Mouse (Mus musculus) layer of hippocampus, adult 9-10 months (tissue): ENCODE measurements around the gene Tbce.
"Not testable (repeated sequence)": the region's sequence is repeated elsewhere in the genome, so short reads cannot be mapped to it uniquely, and the experiment has no call there.

ENCODE experiments used
- DNase-seq: peaks from one replicate; pipeline ENCODE4 v3.0.0; 2022; ENCODE audit warnings: low spot score

The Tbce gene

GRCm38 (mm10) chr13:14039292-14039965 lies at the start of gene Tbce:
Gene Tbce, minus strand, starts transcription at chr13:14039638.
- DNase-seq, result peak; percentile 87

GRCm38 (mm10) chr13:14088669-14089068 lies 49.2 kb upstream of the Tbce start:
- no peak for DNase-seq

- no peak for DNase-seq
Measured at GRCm38 (mm10) chr13:14075326-14075725, 35.9 kb upstream of the Tbce start.

GRCm38 (mm10) chr13:14074371-14074770 lies 34.9 kb upstream of the Tbce start:
- DNase-seq, result no peak

- DNase-seq, result no peak
Measured at GRCm38 (mm10) chr13:14069291-14069690, 29.9 kb upstream of the Tbce start.

GRCm38 (mm10) chr13:14068035-14068434 lies 28.6 kb upstream of the Tbce start:
- no peak for DNase-seq

- DNase-seq, result no peak
Measured at GRCm38 (mm10) chr13:14065701-14066100, 26.3 kb upstream of the Tbce start.

- no peak for DNase-seq
Measured at GRCm38 (mm10) chr13:14065028-14065380, 25.6 kb upstream of the Tbce start.

GRCm38 (mm10) chr13:14064341-14065027 lies 25.0 kb upstream of the Tbce start:
- DNase-seq, result no peak

- DNase-seq, result peak; percentile 48
Measured at GRCm38 (mm10) chr13:14063942-14064271, 24.5 kb upstream of the Tbce start.

- DNase-seq, result peak; percentile 96
Measured at GRCm38 (mm10) chr13:14063013-14063941, 23.8 kb upstream of the Tbce start, which contains the start of the genes Arid4b and Ggps1. Gene Arid4b, plus strand, starts transcription at chr13:14063232. Gene Ggps1, minus strand, starts transcription at chr13:14063488.

GRCm38 (mm10) chr13:14062209-14063012 lies 23.0 kb upstream of the Tbce start:
- DNase-seq, result peak; percentile 7

- no peak for DNase-seq
Measured at GRCm38 (mm10) chr13:14059582-14059981, 20.1 kb upstream of the Tbce start.

- DNase-seq, result no peak
Measured at GRCm38 (mm10) chr13:14056801-14057200, 17.4 kb upstream of the Tbce start.

- DNase-seq, result no peak
Measured at GRCm38 (mm10) chr13:14049878-14050277, 10.4 kb upstream of the Tbce start.

GRCm38 (mm10) chr13:14044521-14044920 lies 5.1 kb upstream of the Tbce start:
- DNase-seq, result no peak

- no peak for DNase-seq
Measured at GRCm38 (mm10) chr13:14043851-14044250, 4.4 kb upstream of the Tbce start.

GRCm38 (mm10) chr13:14040186-14040585 lies 748 bp upstream of the Tbce start:
- peak; percentile 4 for DNase-seq

- DNase-seq, result no peak
Measured at GRCm38 (mm10) chr13:14038911-14039291, 537 bp downstream of the Tbce start.

GRCm38 (mm10) chr13:14035875-14036630 lies 3.4 kb downstream of the Tbce start:
- DNase-seq, result no peak

- DNase-seq, result not testable (repeated sequence)
Measured at GRCm38 (mm10) chr13:14035352-14035751, 4.1 kb downstream of the Tbce start.
